Mouse (Mus musculus): Measurements from ENCODE around the gene Avil.

Gene Avil

GRCm38 (mm10) chr10:127030336-127031296, 30.1 kb downstream of the Avil start, which contains the start of gene Tsfm:
Tsfm (minus strand) TSS chr10:127030840.
- peak; percentile 88 for DNase-seq (ENCODE audit: low spot score)

DNA sequence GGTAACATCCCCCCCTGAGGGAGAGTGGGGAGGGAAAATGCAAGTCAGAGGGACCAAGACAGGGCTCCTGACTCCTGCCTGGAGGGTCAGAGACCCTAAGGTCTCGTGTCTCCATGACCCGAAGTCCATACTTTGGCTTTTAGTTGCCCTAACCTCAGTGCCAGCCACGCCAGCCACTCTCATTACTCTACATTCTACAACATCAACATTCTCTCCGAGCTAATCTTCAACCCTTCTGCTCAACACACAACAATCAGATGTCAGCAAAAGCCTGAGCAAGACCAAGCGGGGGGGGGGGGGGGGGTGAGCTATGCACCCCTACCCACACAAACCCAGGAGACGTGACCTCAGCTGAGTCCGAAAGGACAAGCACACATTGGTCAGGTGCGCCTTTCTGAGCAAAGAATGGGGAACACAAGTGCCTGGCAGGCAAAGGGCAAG, 32.8 kb downstream of the Avil start:
- no peak for DNase-seq (ENCODE audit: low spot score)

DNA sequence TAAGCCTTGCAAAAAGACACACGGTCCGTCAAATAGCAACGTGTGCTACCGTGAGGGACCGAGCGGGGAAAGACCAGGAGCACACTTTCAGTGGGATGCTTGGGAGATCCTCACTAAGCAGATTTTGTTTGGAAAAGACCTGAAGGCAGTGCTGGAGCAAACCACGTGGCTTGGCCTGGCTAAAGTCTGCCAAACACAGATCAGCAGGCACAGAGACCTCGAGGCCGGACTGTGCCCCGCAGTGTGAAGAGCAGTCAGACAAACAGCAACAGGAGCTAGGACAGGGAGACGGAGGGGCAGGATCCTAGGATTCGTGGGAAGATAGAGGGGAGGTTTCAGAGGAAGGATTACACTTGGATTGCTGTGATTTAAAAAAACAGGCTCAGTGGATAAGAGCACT, 35.8 kb downstream of the Avil start:
- no peak for DNase-seq (ENCODE audit: low spot score)

GRCm38 (mm10) chr10:127037641-127038040, 37.1 kb downstream of the Avil start:
- no peak for DNase-seq (ENCODE audit: low spot score)

GRCm38 (mm10) chr10:127040569-127041214, 40.2 kb downstream of the Avil start:
- no peak for DNase-seq (ENCODE audit: low spot score)

GRCm38 (mm10) chr10:127041274-127041766, 40.8 kb downstream of the Avil start, which contains the start of the genes Mettl1 and Eef1akmt3:
Mettl1 (plus strand) TSS chr10:127041414.
Eef1akmt3 (minus strand) TSS chr10:127041513.
- DNase-seq (ENCODE audit: low spot score), result peak; percentile 51

DNA sequence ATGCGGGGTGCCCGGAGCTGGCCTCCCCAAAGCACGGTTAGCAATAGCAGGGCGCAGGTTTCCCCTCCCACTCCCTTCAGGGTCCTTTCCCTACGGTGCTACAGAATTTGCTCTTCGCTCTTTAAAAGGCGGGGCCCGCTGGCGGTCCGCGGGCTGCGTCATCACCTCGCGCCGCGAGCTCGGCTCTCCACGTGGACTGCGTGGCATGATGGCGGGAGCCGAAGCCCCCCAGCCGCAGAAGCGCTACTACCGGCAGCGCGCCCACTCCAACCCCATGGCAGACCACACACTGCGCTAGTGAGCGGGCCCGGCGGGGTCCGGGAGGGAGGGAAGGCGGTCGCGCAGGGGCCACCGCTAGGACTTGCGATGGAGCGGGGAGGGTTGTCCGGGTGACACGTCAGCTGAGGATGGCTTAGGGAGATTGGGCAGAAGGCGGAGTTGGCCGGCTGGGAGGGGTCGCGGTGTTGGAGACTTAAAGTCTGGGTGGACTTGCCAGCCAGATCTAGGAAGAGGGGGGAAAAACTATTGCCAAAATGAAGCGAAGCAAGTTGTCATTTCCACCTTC, 41.3 kb downstream of the Avil start:
- DNase-seq (ENCODE audit: low spot score), result peak; percentile 90

GRCm38 (mm10) chr10:127042468-127043115, 42.1 kb downstream of the Avil start:
- no peak for DNase-seq (ENCODE audit: low spot score)

GRCm38 (mm10) chr10:127043187-127043586, 42.7 kb downstream of the Avil start:
- DNase-seq (ENCODE audit: low spot score), result no peak

GRCm38 (mm10) chr10:127047954-127048353, 47.4 kb downstream of the Avil start, which contains the start of gene Cyp27b1:
Cyp27b1 (plus strand) TSS chr10:127048250.
- no peak for DNase-seq (ENCODE audit: low spot score)

- no peak for DNase-seq (ENCODE audit: low spot score)
Measured at GRCm38 (mm10) chr10:127048608-127049394, 48.3 kb downstream of the Avil start.

- no peak for DNase-seq (ENCODE audit: low spot score)
Measured at GRCm38 (mm10) chr10:127049395-127050118, 49.0 kb downstream of the Avil start.

DNA sequence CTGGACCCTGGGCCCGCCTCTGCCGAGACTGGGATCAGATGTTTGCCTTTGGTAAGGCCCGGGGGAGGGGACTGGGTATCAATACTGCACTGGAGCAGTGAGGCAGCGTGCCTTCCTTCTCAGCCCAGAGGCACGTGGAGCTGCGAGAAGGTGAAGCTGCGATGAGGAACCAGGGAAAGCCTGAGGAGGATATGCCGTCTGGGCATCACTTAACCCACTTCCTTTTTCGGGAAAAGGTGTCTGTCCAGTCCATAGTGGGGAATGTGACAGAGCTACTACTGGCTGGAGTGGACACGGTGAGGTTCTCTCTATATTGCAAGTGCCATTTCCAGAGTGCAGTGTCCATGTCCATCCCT, 49.6 kb downstream of the Avil start:
- DNase-seq (ENCODE audit: low spot score), result no peak

DNA sequence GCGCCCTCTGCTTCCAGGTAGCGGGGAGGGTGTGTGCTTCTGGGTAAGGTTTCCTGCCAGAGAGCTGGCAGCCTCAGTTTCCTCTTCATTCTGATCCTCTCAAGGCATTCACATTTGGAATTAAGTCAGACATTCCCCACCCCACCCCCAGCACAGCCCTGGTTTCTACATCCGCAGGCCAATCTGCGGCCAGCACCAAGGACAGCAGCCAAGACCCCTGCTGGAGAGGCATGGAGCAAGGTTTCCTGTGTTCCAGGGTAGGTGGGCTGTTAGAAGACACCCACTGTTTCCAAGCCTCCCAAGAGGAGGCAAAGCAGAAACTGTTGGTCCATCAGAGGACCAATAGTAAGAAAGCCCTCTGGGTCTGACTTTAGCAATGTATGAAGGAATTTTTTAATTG, 54.1 kb downstream of the Avil start:
- no peak for DNase-seq (ENCODE audit: low spot score)

GRCm38 (mm10) chr10:127055406-127055805, 54.9 kb downstream of the Avil start:
- no peak for DNase-seq (ENCODE audit: low spot score)

GRCm38 (mm10) chr10:127056490-127056889, 56.0 kb downstream of the Avil start:
- DNase-seq (ENCODE audit: low spot score), result no peak

DNA sequence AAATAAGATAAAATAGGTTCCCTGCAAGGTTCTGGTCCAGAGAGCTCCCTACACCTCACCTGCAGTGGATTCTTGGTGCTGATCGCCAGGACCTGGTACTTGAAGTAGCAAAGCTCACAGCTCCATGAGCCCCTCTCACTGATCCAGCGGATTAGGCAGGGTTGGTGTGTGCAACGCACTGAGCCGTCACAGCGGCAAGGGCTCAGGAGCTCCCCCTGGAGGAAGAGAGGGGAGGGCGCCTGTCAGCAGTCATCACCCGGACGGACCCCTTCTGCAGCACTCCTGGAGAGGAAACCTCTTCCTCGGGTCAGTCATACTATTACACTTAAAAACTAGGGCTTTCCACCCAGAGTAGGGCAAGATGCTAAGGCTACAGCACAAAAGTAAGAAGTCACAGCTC, 57.7 kb downstream of the Avil start:
- peak; percentile 68 for DNase-seq (ENCODE audit: low spot score)

DNA sequence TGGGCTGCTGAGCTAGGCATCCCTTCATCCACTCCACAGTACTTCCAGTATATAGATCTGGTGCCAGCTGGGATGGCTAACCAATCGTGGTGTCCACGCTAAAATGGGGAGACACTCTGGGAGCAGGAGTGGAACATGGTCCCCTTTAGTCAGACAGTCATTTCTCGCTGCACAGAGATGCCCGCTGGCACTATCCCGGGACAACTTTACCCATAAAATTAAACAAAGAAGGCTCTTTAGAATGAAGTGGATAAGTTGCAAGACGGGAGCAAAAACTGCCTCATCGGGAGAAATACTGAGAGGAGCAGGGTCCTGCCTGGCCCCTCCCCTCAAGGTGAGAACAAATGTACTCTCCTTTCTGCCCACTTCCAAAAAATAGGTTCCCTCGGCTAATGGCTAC, 58.2 kb downstream of the Avil start:
- DNase-seq (ENCODE audit: low spot score), result no peak

DNA sequence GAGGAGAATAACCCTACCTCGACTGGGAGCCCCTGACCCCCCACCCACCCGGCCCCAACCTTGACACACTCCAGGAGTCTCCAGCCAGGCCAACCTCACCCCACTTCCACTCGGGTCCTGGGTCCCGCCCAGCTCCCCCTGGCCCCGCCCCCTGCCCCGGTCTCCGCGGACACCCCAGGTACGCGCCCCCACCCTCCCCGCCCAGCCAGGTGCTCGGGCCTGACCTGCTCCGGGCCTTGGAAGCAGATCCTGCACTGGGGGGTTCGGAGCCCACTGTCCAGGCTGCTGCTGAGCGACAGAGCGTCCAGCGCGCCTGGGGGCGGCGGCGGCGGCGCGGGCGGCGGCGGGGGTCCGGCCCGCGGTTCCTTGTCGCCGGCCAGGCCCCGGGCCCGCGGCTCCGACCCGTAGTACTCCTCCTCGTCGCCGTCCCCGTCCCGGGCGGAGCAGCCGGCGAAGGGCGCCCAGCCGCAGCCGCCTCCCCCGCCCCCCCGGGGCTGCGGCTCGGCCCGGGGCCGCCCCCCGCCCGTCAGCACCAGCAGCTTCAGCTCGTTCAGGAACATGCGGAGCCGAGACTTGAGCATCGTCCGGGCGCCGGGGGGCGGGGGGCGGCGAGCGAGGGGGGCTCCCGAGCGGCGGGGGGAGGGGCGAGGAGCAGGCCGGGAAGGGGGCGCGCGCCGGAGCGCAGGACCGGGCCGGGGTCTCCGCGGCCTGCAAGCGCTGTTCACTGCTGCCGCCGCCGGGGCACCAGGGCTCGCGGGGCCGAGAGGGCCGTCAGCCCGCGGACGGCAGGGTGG, 58.9 kb downstream of the Avil start:
- no peak for DNase-seq (ENCODE audit: low spot score)
